Mouse (Mus musculus) forebrain, embryonic 16.5 days (tissue): ENCODE data around the gene Ascc1. TPM values are rescaled to one million over a fixed set of nuclear protein-coding genes. Genes with fewer than 3 reads are reported as not detected.

Experiments used
- ATAC-seq: fragments of 200-750 bp; cut with Nextera tagmentation; 2 replicates; pipeline ENCODE4 v1.8.0; 2017; ENCODE audit warnings: mild to moderate bottlenecking, moderate library complexity
- H3K27ac ChIP-seq: fragments of 300-500 bp; sonication (generic); 2 replicates; pipeline ENCODE4 v1.5.1; 2014; ENCODE audit warnings: low read length, control low read depth
- H3K27me3 ChIP-seq: fragments of 300-500 bp; sonication (generic); replicated peaks from 2 replicates; pipeline ENCODE4 v1.6.1; 2014; ENCODE audit warnings: low read length; ENCODE audit not compliant: control insufficient read depth, insufficient read depth
- H3K36me3 ChIP-seq: fragments of 300-500 bp; sonication (generic); 2 replicates; pipeline ENCODE4 v1.6.1; 2014; ENCODE audit not compliant: control insufficient read depth, insufficient read depth
- H3K4me1 ChIP-seq: fragments of 300-500 bp; sonication (generic); replicated peaks from 2 replicates; pipeline ENCODE4 v1.6.1; 2014; ENCODE audit warnings: low read length; ENCODE audit not compliant: control insufficient read depth, insufficient read depth
- H3K4me2 ChIP-seq: fragments of 300-500 bp; sonication (generic); 2 replicates; pipeline ENCODE4 v1.6.1; 2014; ENCODE audit warnings: mild to moderate bottlenecking, low read length, control low read depth
- H3K4me3 ChIP-seq: fragments of 300-500 bp; sonication (generic); replicated peaks from 2 replicates; pipeline ENCODE4 v1.5.1; 2014; ENCODE audit warnings: mild to moderate bottlenecking, low read length, control low read depth
- H3K9ac ChIP-seq: fragments of 300-500 bp; sonication (generic); replicated peaks from 2 replicates; pipeline ENCODE4 v1.6.1; 2014; ENCODE audit warnings: low read depth, low read length, control low read depth
- H3K9me3 ChIP-seq: fragments of 300-500 bp; sonication (generic); 2 replicates; pipeline ENCODE4 v1.6.1; 2016; ENCODE audit warnings: low read length; ENCODE audit not compliant: control insufficient read depth
- WGBS: fragments of 180-500 bp; shearing (Covaris S2); extraction: QIAGEN DNeasy Blood & Tissue Kit; methylation state at CpG from one replicate; pipeline ENCODE4 v1.1.7; 2014; 5-methylcytosine and 5-hydroxymethylcytosine counted together
- polyA plus RNA-seq: library from polyadenylated mRNA; unstranded; fragments of >200 nt; fragmentation: Nextera tagmentation; extraction: Ambion mirVana; gene quantifications from 2 replicates; pipeline ENCODE4 v1.2.1, GENCODE M21; 2015

Gene Ascc1
- polyA plus RNA-seq, 1 experiment from 2014 or later: 50.0 TPM

- H3K9ac ChIP-seq: no peak overlapping the region
- no peak for ATAC-seq
- WGBS: 28% methylated on average over 9 of the region's 9 CpGs
These were observed 37.3 kb upstream of the Ascc1 start for GRCm38 (mm10) chr10:59965362-59965695.

DNA sequence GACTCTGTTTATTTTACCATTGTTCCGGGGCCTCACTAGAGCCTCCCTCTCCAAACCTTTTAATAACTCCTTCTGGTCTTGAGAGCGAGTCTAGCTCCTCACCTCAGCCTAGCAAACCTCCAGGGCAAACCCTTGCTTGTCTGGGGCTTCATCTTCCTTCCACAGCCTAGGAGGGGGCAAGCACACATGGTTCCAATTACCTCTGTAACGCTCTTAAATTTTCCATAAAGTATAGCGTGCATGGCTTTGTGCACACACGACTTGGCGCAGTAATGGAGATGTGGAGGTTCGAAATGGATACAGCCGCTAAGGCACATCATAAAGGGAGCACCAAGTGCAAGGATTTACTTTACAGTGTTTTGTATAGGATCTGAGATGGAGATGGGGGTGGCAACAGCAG is 36.8 kb upstream of the Ascc1 start:
- WGBS: 79% methylated on average over 8 of the region's 8 CpGs
- Histone ChIP-seq H3K4me2 (no peak overlapping the region), H3K9me3 (no peaks in the 10 kb centered on the region), H3K4me3 (no peak overlapping the region), H3K36me3 (no peaks in the 10 kb centered on the region), H3K4me1 (peaks cover 20% of the 10 kb centered on the region), H3K27me3 (no peaks in the 10 kb centered on the region), H3K9ac (no peak overlapping the region), H3K27ac (no peak overlapping the region)
- ATAC-seq: no peak

More at GRCm38 (mm10) chr10:59965362-59965695, 37.3 kb upstream of the Ascc1 start:
- Histone ChIP-seq H3K4me2 (no peak overlapping the region), H3K27me3 (no peaks in the 10 kb centered on the region), H3K4me1 (peaks cover 16% of the 10 kb centered on the region), H3K4me3 (no peak overlapping the region), H3K36me3 (no peaks in the 10 kb centered on the region), H3K27ac (no peak overlapping the region), H3K9me3 (no peaks in the 10 kb centered on the region)

DNA sequence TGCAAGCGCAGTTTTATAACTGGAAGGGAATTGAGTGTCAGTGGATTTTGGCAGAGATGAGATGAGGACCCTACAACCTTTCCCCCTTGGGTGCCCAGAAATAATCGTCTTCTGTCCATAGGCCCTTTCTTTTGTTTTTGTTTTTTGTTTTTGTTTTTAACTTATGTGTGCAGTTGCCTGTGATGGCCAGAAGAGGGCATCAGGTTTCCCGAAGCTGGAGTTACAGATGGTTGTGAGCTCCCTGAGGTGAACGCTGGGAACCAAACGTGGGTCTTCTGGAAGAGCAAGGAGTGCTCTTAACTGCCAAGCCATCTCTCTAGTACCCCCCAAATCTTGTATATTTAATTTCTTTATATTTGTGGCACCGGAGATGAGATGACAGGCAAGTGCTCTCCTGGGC is 35.9 kb upstream of the Ascc1 start:
- no peak for ATAC-seq

GRCm38 (mm10) chr10:59967309-59967942 is 35.2 kb upstream of the Ascc1 start:
- peaks cover 20% of the 10 kb centered on the region for H3K4me1 ChIP-seq
- ATAC-seq: no peak
- H3K9me3 ChIP-seq: no peaks in the 10 kb centered on the region
- no peak overlapping the region for H3K9ac ChIP-seq
- H3K27me3 ChIP-seq: no peaks in the 10 kb centered on the region
- 75% methylated on average over 6 of the region's 6 CpGs for WGBS
- no peaks in the 10 kb centered on the region for H3K36me3 ChIP-seq
- no peak overlapping the region for H3K27ac ChIP-seq
- H3K4me2 ChIP-seq: no peak overlapping the region
- no peak overlapping the region for H3K4me3 ChIP-seq

More for the DNA sequence above, 35.9 kb upstream of the Ascc1 start:
- no peak overlapping the region for H3K4me3 ChIP-seq
- H3K4me2 ChIP-seq: no peak overlapping the region
- H3K4me1 ChIP-seq: peaks cover 20% of the 10 kb centered on the region
- WGBS: 87% methylated on average over 6 of the region's 6 CpGs
- no peak overlapping the region for H3K9ac ChIP-seq
- H3K9me3 ChIP-seq: no peaks in the 10 kb centered on the region
- no peak overlapping the region for H3K27ac ChIP-seq
- no peaks in the 10 kb centered on the region for H3K36me3 ChIP-seq
- no peaks in the 10 kb centered on the region for H3K27me3 ChIP-seq

GRCm38 (mm10) chr10:59969821-59970449 is 32.7 kb upstream of the Ascc1 start:
- Histone ChIP-seq H3K4me3 (peak overlapping the region; percentile 55), H3K27ac (peak overlapping the region; percentile 88), H3K36me3 (no peaks in the 10 kb centered on the region), H3K9me3 (no peaks in the 10 kb centered on the region), H3K27me3 (no peaks in the 10 kb centered on the region), H3K4me2 (peak overlapping the region; percentile 57), H3K4me1 (peaks cover 24% of the 10 kb centered on the region), H3K9ac (peak overlapping the region; percentile 87)
- under 1% methylated on average over 25 of the region's 25 CpGs for WGBS
- ATAC-seq: peak; percentile 68

GRCm38 (mm10) chr10:59970450-59971062 is 32.0 kb upstream of the Ascc1 start:
- peak overlapping the region; percentile 55 for H3K4me3 ChIP-seq
- peak; percentile 1; the same call in 1 of the 2 replicates for ATAC-seq
- H3K36me3 ChIP-seq: no peaks in the 10 kb centered on the region
- H3K27me3 ChIP-seq: no peaks in the 10 kb centered on the region
- peak overlapping the region; percentile 87 for H3K9ac ChIP-seq
- H3K9me3 ChIP-seq: no peaks in the 10 kb centered on the region
- peaks cover 19% of the 10 kb centered on the region for H3K4me1 ChIP-seq
- 30% methylated on average over 6 of the region's 6 CpGs for WGBS
- H3K4me2 ChIP-seq: peak overlapping the region; percentile 57
- H3K27ac ChIP-seq: peak overlapping the region; percentile 88

- H3K27ac ChIP-seq: no peak overlapping the region
These were observed 30.8 kb upstream of the Ascc1 start for GRCm38 (mm10) chr10:59971813-59972212.

DNA sequence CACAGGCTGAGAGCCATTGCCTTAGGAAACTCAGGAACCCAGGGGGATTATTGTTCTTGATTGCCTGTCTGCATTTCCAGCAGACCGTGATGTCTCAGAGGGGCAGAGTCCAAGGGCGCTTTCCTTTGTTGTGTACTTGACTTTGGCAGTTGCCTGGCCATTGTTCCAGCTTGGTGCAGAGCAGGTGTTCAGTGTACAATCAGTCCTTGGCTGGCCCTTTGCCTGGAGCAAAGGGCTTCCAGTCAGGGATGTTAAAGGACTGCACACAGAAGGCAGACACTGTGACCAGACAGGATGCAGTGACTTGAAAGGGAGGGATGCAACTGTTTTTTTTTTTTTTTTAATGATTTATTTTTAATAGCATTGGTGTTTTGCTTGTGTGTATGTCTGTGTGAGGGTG is 30.1 kb upstream of the Ascc1 start:
- 60% methylated on average over 2 of the region's 2 CpGs for WGBS

More at GRCm38 (mm10) chr10:59971813-59972212, 30.8 kb upstream of the Ascc1 start:
- no peaks in the 10 kb centered on the region for H3K27me3 ChIP-seq
- H3K4me2 ChIP-seq: no peak overlapping the region
- peaks cover 19% of the 10 kb centered on the region for H3K4me1 ChIP-seq
- no peaks in the 10 kb centered on the region for H3K36me3 ChIP-seq
- no peak overlapping the region for H3K9ac ChIP-seq
- no peak overlapping the region for H3K4me3 ChIP-seq
- no peaks in the 10 kb centered on the region for H3K9me3 ChIP-seq
- no peak for ATAC-seq
- 91% methylated on average over 8 of the region's 8 CpGs for WGBS

DNA sequence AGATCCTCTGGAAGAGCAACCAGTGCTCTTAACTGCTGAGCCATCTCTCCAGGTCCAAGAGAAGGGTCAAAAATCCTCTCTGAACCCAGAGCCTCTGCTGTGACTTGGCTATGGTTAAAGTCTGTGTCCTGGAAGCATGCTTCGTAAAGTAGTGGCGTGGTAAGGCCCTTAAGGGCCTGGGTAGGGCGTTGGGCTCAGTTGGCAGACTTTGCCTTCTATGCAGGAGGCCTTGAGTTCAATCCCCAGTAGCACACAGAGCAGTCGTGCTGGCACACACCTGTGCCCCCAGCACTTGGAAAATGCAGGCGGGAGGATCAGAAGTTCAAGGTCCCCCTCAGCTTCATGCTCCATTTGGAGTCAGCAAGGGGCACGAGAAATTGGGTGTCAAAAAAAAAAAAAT is 29.6 kb upstream of the Ascc1 start:
- Histone ChIP-seq H3K4me3 (no peak overlapping the region), H3K9me3 (no peaks in the 10 kb centered on the region), H3K27me3 (no peaks in the 10 kb centered on the region), H3K4me1 (peaks cover 19% of the 10 kb centered on the region), H3K9ac (no peak overlapping the region), H3K36me3 (no peaks in the 10 kb centered on the region), H3K4me2 (no peak overlapping the region), H3K27ac (no peak overlapping the region)
- WGBS: 85% methylated on average over 6 of the region's 6 CpGs
- no peak for ATAC-seq

More for the DNA sequence above, 30.1 kb upstream of the Ascc1 start:
- H3K4me2 ChIP-seq: no peak overlapping the region
- no peak overlapping the region for H3K9ac ChIP-seq
- no peak overlapping the region for H3K4me3 ChIP-seq
- no peaks in the 10 kb centered on the region for H3K27me3 ChIP-seq
- no peak overlapping the region for H3K27ac ChIP-seq
- ATAC-seq: no peak
- peaks cover 19% of the 10 kb centered on the region for H3K4me1 ChIP-seq
- H3K9me3 ChIP-seq: no peaks in the 10 kb centered on the region
- no peaks in the 10 kb centered on the region for H3K36me3 ChIP-seq
